Mouse (Mus musculus) embryonic facial prominence, embryonic 15.5 days (tissue): ENCODE data around the gene Gstm3. TPM values are rescaled to one million over a fixed set of nuclear protein-coding genes. Genes with fewer than 3 reads are reported as not detected.
"Not testable (repeated sequence)": the region's sequence is repeated elsewhere in the genome, so short reads cannot be mapped to it uniquely, and the experiment has no call there.

Experiments
- ATAC-seq: fragments of 200-750 bp; cut with Nextera tagmentation; 2 replicates; pipeline ENCODE4 v1.8.0; 2017; ENCODE audit warnings: low read depth, moderate TSS enrichment; ENCODE audit not compliant: insufficient number of reproducible peaks, low FRiP score, low TSS enrichment
- H3K27ac ChIP-seq: fragments of 300-500 bp; sonication (generic); replicated peaks from 2 replicates; pipeline ENCODE4 v1.5.1; 2015; ENCODE audit warnings: mild to moderate bottlenecking, inconsistent platforms
- H3K27me3 ChIP-seq: fragments of 300-500 bp; sonication (generic); 2 replicates; pipeline ENCODE4 v1.6.1; 2015; ENCODE audit warnings: inconsistent platforms
- H3K36me3 ChIP-seq: fragments of 300-500 bp; sonication (generic); 2 replicates; pipeline ENCODE4 v1.6.1; 2015; ENCODE audit warnings: mild to moderate bottlenecking, inconsistent platforms
- H3K4me1 ChIP-seq: fragments of 300-500 bp; sonication (generic); 2 replicates; pipeline ENCODE4 v1.6.1; 2015; ENCODE audit warnings: inconsistent platforms
- H3K4me2 ChIP-seq: fragments of 300-500 bp; sonication (generic); replicated peaks from 2 replicates; pipeline ENCODE4 v1.6.1; 2015; ENCODE audit warnings: mild to moderate bottlenecking, inconsistent platforms
- H3K4me3 ChIP-seq: fragments of 300-500 bp; sonication (generic); replicated peaks from 2 replicates; pipeline ENCODE4 v1.5.1; 2015; ENCODE audit warnings: mild to moderate bottlenecking, inconsistent platforms
- H3K9ac ChIP-seq: fragments of 300-500 bp; sonication (generic); 2 replicates; pipeline ENCODE4 v1.6.1; 2015; ENCODE audit warnings: inconsistent platforms
- H3K9me3 ChIP-seq: fragments of 300-500 bp; sonication (generic); replicated peaks from 2 replicates; pipeline ENCODE4 v1.6.1; 2016; ENCODE audit warnings: inconsistent platforms
- WGBS: fragments of 180-500 bp; shearing (Covaris S2); methylation state at CpG from one replicate; pipeline ENCODE4 v1.1.7; 2015; 5-methylcytosine and 5-hydroxymethylcytosine counted together
- polyA plus RNA-seq: library from polyadenylated mRNA; unstranded; fragments of >200 nt; fragmentation: Nextera tagmentation; extraction: Ambion mirVana; gene quantifications from 2 replicates; pipeline ENCODE4 v1.2.1, GENCODE M21; 2015

Gene Gstm3
- polyA plus RNA-seq, 1 experiment from 2014 or later = not detected

DNA sequence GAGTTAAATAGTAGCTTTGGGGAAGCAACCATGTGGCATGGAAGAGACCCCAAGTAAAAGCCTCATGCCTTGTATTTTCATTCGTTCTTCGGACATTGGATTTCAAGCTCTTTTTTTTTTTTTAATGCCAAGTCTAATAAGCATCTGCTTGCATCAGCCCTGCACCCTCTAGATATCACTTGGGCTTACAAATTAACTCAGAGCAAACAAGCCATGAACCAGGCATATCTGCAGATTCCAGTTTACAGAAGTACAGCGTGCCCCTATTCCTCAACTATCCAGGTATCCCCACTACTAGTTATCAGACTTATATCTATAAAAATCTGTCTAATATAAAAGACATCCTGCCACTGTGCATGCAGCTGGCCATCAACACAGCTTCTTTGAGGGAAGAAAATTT lies 3.0 kb upstream of the Gstm3 start:
- no peak overlapping the region for H3K4me3 ChIP-seq

DNA sequence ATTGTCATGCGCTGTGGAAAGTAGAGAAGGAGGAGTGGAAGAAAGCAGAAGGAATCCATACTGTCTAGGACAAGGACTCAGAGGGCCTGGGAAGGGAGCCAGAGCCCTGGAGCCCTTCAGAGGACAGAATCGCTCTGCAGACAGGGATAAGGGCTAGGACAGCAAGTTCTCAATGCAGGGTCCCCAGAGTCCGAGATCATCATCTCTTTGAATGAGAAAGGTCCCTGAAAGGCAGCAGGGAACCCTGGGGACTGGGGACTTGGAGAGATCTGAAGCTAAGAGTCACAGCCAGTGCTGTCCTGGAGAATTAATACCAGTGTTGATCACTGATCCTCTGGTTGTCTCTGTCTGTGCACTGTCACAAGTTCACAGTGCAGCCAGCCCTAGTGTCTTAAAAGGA lies 2.0 kb upstream of the Gstm3 start:
- 59% methylated on average over 3 of the region's 3 CpGs for WGBS
- not testable (repeated sequence) for H3K4me1 ChIP-seq, H3K9me3 ChIP-seq, H3K4me3 ChIP-seq, H3K9ac ChIP-seq, H3K36me3 ChIP-seq, H3K4me2 ChIP-seq, H3K27me3 ChIP-seq, ATAC-seq, H3K27ac ChIP-seq

More for the DNA sequence above, 3.0 kb upstream of the Gstm3 start:
- 85% methylated on average over 3 of the region's 3 CpGs for WGBS
- no peaks in the 10 kb centered on the region for H3K9me3 ChIP-seq
- ATAC-seq = no peak
- H3K27ac ChIP-seq = no peak overlapping the region
- H3K27me3 ChIP-seq = no peaks in the 10 kb centered on the region
- no peaks in the 10 kb centered on the region for H3K4me1 ChIP-seq
- H3K9ac ChIP-seq = no peak overlapping the region
- no peaks in the 10 kb centered on the region for H3K36me3 ChIP-seq
- H3K4me2 ChIP-seq = no peak overlapping the region

DNA sequence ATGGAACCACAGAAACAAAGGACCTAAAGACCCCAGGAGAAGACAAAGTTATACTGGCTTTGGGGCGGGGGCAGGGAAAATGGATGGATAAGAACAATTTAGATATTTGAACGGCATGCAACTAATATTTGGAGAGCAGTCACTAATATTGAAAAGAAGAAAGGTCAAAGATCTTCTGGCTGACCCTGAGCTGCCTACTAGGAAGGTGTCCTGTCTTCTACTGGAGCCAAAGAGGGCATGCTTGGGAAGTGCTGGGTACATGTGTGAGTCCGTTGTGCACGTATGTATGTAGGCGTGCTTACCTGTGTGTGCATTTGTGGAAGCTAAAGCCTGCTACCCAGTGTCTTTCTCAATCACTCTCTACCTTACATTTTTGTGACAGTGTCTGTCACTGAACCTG lies 2.5 kb downstream of the Gstm3 start:
- Histone ChIP-seq H3K27me3 (no peaks in the 10 kb centered on the region), H3K4me3 (no peak overlapping the region), H3K4me1 (no peaks in the 10 kb centered on the region), H3K9ac (no peak overlapping the region), H3K36me3 (no peaks in the 10 kb centered on the region), H3K4me2 (no peak overlapping the region), H3K27ac (no peak overlapping the region), H3K9me3 (no peaks in the 10 kb centered on the region)
- 94% methylated on average over 5 of the region's 5 CpGs for WGBS
- ATAC-seq = no peak

DNA sequence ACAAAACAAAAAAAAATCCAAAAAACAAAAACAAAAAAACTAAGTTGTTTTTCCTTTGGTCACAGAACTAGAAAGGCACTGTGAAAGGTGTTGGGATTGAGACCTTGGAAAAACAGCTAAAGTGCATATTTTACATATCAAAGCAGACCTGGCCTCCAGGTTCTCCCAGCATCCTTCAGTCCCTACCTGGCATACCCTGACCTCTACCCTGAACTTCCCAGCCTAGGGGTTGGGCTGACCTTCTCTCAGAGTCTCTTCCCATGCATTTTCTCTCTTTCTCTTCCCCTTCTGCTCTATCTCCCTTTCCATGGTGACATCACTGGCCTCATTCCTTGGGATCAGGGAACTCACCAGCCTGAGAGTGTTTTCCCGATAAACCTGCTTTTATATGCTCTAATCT lies 3.5 kb downstream of the Gstm3 start:
- no peaks in the 10 kb centered on the region for H3K36me3 ChIP-seq
- no peak overlapping the region for H3K4me2 ChIP-seq
- no peaks in the 10 kb centered on the region for H3K27me3 ChIP-seq
- no peaks in the 10 kb centered on the region for H3K4me1 ChIP-seq
- ATAC-seq = no peak
- no peak overlapping the region for H3K9ac ChIP-seq
- no peaks in the 10 kb centered on the region for H3K9me3 ChIP-seq
- WGBS = 76% methylated on average over 1 of the region's 1 CpGs
- H3K4me3 ChIP-seq = no peak overlapping the region
- H3K27ac ChIP-seq = no peak overlapping the region

DNA sequence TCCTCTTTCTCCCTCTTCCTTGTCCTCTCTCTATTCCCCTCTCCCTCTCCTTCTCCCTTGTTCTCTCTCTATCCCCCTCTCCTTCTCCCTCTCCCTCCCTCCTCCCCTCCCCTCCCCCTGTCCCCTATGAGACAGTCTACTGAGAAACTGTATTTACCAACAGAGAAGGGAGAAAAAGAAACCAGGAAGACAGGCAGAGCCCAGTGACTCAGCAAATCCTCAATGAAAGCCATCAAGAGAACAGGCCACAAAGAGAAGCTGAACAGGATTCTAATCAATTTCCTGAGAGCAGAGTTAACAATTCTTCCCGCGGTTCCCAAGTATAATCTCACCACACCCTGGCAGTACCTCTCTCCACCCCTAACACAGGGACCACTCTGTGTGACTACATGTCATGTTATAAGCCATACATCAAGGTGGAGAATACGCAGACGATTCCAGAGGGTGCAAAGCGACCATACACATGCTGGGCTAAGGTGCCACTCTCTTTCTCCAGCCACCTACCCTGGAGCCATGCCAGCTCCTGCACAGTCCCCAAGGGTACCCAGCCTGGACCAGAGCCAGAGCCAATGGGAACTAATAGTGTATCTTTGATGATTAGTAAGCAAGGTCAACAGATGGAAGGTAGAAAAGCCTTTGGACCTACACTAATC lies 4.3 kb downstream of the Gstm3 start:
- 67% methylated on average over 5 of the region's 5 CpGs for WGBS
- Histone ChIP-seq H3K36me3 (no peaks in the 10 kb centered on the region), H3K9me3 (no peaks in the 10 kb centered on the region), H3K9ac (no peak overlapping the region), H3K4me1 (no peaks in the 10 kb centered on the region), H3K27me3 (no peaks in the 10 kb centered on the region), H3K27ac (no peak overlapping the region), H3K4me2 (no peak overlapping the region), H3K4me3 (no peak overlapping the region)
- ATAC-seq = no peak

DNA sequence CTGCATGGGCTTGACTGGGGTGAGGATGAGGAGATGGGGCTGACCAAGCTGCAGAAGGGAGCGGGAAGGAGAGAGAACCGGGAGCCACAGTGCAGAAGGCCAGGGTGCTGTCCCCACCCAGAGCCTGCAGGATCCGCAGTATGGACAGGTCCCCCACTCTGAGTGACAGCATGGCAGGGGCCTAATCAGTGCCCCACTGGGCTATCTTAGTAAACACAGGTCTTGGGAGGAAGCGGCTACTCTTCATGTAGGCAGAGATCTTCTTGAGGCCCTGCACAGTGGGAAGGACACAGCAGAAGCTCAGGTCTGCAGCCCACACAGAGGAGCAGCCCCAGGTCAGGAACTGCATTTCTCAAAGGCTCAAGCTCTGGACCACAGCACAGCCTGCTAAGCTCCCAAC lies 5.1 kb downstream of the Gstm3 start:
- Histone ChIP-seq H3K36me3 (no peaks in the 10 kb centered on the region), H3K9me3 (no peaks in the 10 kb centered on the region), H3K4me3 (no peak overlapping the region), H3K4me2 (no peak overlapping the region), H3K27me3 (no peaks in the 10 kb centered on the region), H3K4me1 (no peaks in the 10 kb centered on the region), H3K27ac (no peak overlapping the region), H3K9ac (no peak overlapping the region)
- ATAC-seq = no peak
- 84% methylated on average over 4 of the region's 4 CpGs for WGBS

DNA sequence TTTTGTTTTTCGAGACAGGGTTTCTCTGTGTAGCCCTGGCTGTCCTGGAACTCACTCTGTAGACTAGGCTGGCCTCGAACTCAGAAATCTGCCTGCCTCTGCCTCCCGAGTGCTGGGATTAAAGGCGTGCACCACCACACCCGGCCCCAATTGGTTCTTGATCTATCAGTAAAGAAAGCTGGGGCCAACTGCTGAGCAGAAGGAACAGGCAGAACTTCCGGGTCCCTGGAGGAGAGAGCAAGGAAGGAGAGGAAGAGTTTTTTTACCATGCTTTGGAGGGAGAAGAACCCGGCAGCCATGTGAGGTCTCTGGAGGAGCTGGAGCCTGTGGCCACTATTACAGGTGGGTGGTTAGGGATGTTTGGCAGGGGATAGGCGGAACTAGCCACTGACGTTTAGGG lies 13.8 kb downstream of the Gstm3 start:
- not testable (repeated sequence) for H3K9me3 ChIP-seq, H3K27me3 ChIP-seq, H3K4me1 ChIP-seq, H3K27ac ChIP-seq, H3K9ac ChIP-seq, ATAC-seq, H3K36me3 ChIP-seq, H3K4me2 ChIP-seq, H3K4me3 ChIP-seq
- 91% methylated on average over 9 of the region's 9 CpGs for WGBS

DNA sequence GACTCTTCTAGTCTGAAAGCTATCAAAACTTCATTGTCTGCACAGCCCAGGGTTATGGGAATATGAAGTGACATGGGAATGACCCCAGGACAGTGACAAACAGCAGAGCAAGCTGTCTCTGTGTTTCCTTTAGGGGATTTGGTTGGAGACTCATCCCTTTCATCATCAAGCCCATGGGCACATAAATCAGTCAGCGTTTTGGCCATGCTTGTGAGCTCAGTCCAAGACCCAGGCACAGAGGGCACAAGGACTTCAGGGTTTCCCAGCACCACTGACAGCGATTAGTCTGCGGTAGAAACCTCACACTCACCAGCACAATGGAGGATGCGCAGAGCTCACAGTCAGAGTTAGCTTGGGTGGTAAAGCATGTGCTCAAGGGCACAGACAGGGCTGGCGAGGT lies 15.2 kb downstream of the Gstm3 start:
- H3K4me2 ChIP-seq = no peak overlapping the region
- H3K36me3 ChIP-seq = no peaks in the 10 kb centered on the region
- H3K4me3 ChIP-seq = no peak overlapping the region
- no peaks in the 10 kb centered on the region for H3K9me3 ChIP-seq
- no peaks in the 10 kb centered on the region for H3K27me3 ChIP-seq
- ATAC-seq = no peak
- 80% methylated on average over 5 of the region's 5 CpGs for WGBS
- no peak overlapping the region for H3K27ac ChIP-seq
- H3K4me1 ChIP-seq = no peaks in the 10 kb centered on the region
- H3K9ac ChIP-seq = no peak overlapping the region

DNA sequence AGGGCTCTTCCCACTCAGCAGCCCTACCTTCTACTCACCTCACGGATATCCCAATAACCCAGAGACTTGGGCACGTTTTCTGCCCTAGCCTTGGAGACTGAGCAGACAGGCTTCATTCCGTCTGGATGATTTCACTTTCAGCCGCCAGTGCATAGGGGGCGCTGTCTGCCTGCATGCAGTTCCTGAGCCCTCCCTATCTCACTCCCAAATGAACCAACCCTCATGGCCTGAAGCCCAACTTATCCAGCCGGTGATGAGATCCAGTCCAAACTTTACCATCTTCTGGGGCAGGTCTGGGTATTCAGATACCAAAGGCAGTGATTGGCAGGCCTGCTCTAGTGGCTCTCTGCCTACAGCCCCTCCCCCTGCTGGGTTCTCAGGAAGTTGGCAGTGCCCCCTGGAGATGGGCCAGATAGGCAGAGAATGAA lies 15.7 kb downstream of the Gstm3 start:
- WGBS = 19% methylated on average over 6 of the region's 6 CpGs
- Histone ChIP-seq H3K9ac (no peak overlapping the region), H3K9me3 (no peaks in the 10 kb centered on the region), H3K36me3 (no peaks in the 10 kb centered on the region), H3K27me3 (no peaks in the 10 kb centered on the region), H3K4me1 (no peaks in the 10 kb centered on the region), H3K4me3 (no peak overlapping the region), H3K4me2 (no peak overlapping the region), H3K27ac (no peak overlapping the region)
- ATAC-seq = peak; percentile 15; the same call in 1 of the 2 replicates

DNA sequence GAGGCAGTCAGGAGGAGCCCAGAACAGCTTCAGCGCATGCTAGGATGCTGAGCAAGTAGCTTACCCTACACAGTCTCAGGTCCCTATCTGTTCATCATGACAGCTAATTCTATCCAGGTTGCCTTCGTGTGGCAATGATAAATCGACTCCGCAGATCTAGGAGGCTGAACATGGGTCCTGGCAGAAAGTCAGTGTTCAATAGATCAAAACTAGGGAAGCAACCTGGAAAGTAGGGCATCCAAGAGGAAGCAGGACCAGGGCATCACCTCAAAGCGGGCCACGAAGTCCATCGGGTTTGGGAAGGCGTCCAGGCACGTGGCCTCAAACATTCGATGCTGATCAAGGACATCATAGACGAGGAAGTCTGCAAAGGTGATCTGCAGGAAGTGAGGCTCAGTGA lies 18.6 kb downstream of the Gstm3 start:
- Histone ChIP-seq H3K27ac (no peak overlapping the region), H3K4me3 (no peak overlapping the region), H3K9ac (no peak overlapping the region), H3K4me2 (no peak overlapping the region), H3K9me3 (no peaks in the 10 kb centered on the region), H3K27me3 (no peaks in the 10 kb centered on the region), H3K4me1 (no peaks in the 10 kb centered on the region), H3K36me3 (no peaks in the 10 kb centered on the region)
- WGBS = 79% methylated on average over 11 of the region's 11 CpGs
- ATAC-seq = no peak

DNA sequence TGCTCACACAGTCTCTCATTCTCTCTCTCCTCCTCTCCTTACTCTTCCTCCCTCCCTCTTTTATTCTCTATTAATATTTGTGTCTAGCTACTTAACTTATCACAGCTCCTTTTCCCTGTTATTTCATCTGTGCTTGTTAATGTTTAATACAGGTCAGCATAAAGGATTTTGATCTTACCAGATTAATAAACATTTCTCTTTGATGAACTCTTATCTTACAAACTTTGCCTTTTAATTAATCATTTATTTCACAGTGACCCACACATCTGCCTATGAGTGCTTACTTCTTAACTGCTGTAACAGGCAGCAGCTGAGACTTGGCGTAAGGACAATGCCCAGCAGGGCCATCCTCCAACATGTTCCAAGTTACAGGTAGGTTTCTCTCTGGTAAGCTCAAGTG lies 19.6 kb downstream of the Gstm3 start:
- H3K9ac ChIP-seq, H3K27me3 ChIP-seq, H3K27ac ChIP-seq, H3K4me1 ChIP-seq, ATAC-seq, H3K9me3 ChIP-seq, H3K4me3 ChIP-seq, H3K4me2 ChIP-seq, H3K36me3 ChIP-seq: not testable (repeated sequence)
- 93% methylated on average over 1 of the region's 1 CpGs for WGBS

DNA sequence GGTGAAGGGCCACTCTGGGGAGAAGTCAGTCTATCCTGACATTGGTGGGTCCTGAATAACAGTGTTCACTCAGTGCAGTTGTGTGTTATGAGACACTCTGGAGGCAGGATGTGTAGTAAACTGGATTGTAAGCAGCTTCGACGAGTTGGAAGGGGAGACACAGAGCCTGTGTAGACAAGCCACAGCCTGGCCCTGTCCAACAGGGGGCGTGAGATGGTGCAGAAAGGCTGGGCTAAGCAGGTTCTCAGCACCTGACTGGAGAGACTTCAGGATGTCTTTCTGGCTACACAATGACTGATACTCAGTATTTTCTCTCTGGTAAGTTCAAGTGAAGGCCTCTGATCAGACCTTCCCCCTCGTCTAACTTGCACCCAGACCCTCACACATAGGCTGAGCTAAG lies 23.4 kb downstream of the Gstm3 start:
- Histone ChIP-seq H3K9me3 (no peaks in the 10 kb centered on the region), H3K27ac (no peak overlapping the region), H3K4me3 (no peak overlapping the region), H3K9ac (no peak overlapping the region), H3K27me3 (no peaks in the 10 kb centered on the region), H3K36me3 (no peaks in the 10 kb centered on the region), H3K4me2 (no peak overlapping the region), H3K4me1 (peaks cover 5% of the 10 kb centered on the region; the same call in 1 of the 2 replicates)
- 46% methylated on average over 4 of the region's 4 CpGs for WGBS
- ATAC-seq = no peak
